Mouse (Mus musculus) induced T-regulatory cell, adult 2 months (primary cell): Measurements from ENCODE around the gene Lpin2.

Source experiments
- DNase-seq: peaks from one replicate; pipeline ENCODE4 v3.0.0-alpha.2; 2012; ENCODE audit warnings: low read depth

Lpin2 gene

GRCm38 (mm10) chr17:71231998-71232397, 49.6 kb downstream of the Lpin2 start:
- no peak for DNase-seq

- DNase-seq: no peak
These were observed 50.9 kb downstream of the Lpin2 start for GRCm38 (mm10) chr17:71233210-71233609.

GRCm38 (mm10) chr17:71234041-71234594, 51.8 kb downstream of the Lpin2 start:
- DNase-seq: no peak

GRCm38 (mm10) chr17:71235229-71235958, 53.0 kb downstream of the Lpin2 start:
- DNase-seq: no peak

- no peak for DNase-seq
These were observed 56.1 kb downstream of the Lpin2 start for GRCm38 (mm10) chr17:71238494-71238893.

GRCm38 (mm10) chr17:71240811-71241210, 58.5 kb downstream of the Lpin2 start:
- no peak for DNase-seq

- DNase-seq: no peak
These were observed 60.3 kb downstream of the Lpin2 start for GRCm38 (mm10) chr17:71242666-71243065.

GRCm38 (mm10) chr17:71245133-71245532, 62.8 kb downstream of the Lpin2 start:
- no peak for DNase-seq

GRCm38 (mm10) chr17:71246022-71246421, 63.7 kb downstream of the Lpin2 start:
- no peak for DNase-seq

- DNase-seq: no peak
These were observed 66.6 kb downstream of the Lpin2 start for GRCm38 (mm10) chr17:71248963-71249362.

- no peak for DNase-seq
These were observed 67.7 kb downstream of the Lpin2 start for GRCm38 (mm10) chr17:71250046-71250445.

GRCm38 (mm10) chr17:71250819-71251600, 68.7 kb downstream of the Lpin2 start:
- no peak for DNase-seq

GRCm38 (mm10) chr17:71251601-71252001, 69.2 kb downstream of the Lpin2 start:
- DNase-seq: no peak

- no peak for DNase-seq
These were observed 69.7 kb downstream of the Lpin2 start for GRCm38 (mm10) chr17:71252101-71252500.

- DNase-seq: no peak
These were observed 71.0 kb downstream of the Lpin2 start for GRCm38 (mm10) chr17:71253391-71253790.

- no peak for DNase-seq
These were observed 71.7 kb downstream of the Lpin2 start for GRCm38 (mm10) chr17:71254106-71254505.

GRCm38 (mm10) chr17:71254736-71255135, 72.4 kb downstream of the Lpin2 start:
- peak; percentile 65 for DNase-seq

GRCm38 (mm10) chr17:71256068-71256615, 73.8 kb downstream of the Lpin2 start:
- no peak for DNase-seq

GRCm38 (mm10) chr17:71256806-71257536, 74.6 kb downstream of the Lpin2 start:
- no peak for DNase-seq

- no peak for DNase-seq
These were observed 77.4 kb downstream of the Lpin2 start for GRCm38 (mm10) chr17:71259727-71260126.

GRCm38 (mm10) chr17:71260658-71261057, 78.3 kb downstream of the Lpin2 start:
- no peak for DNase-seq

GRCm38 (mm10) chr17:71263136-71263535, 80.8 kb downstream of the Lpin2 start:
- DNase-seq: no peak
